Mouse (Mus musculus) kidney, postnatal 0 days (tissue): ENCODE results near the gene Calm1. TPM values are rescaled to one million over a fixed set of nuclear protein-coding genes. Genes with fewer than 3 reads are reported as not detected.
A peak's percentile ranks its signal among the peaks of the same experiment; 100 is the strongest.

Experiments used
- ATAC-seq: fragments of 200-750 bp; cut with Nextera tagmentation; replicated peaks from 2 replicates; pipeline ENCODE4 v1.8.0; 2017; ENCODE audit warnings: low read depth, moderate number of reproducible peaks, moderate TSS enrichment, moderate library complexity; ENCODE audit not compliant: low FRiP score
- DNase-seq: peaks from one replicate; pipeline ENCODE4 v3.0.0-alpha.2; 2016; ENCODE audit warnings: low spot score
- H3K27ac ChIP-seq: fragments of 300-500 bp; sonication (generic); 2 replicates; pipeline ENCODE4 v1.5.1; 2014; ENCODE audit warnings: mild to moderate bottlenecking
- H3K27me3 ChIP-seq: fragments of 300-500 bp; sonication (generic); 2 replicates; pipeline ENCODE4 v1.6.1; 2014; ENCODE audit warnings: low read length, mixed read lengths; ENCODE audit not compliant: insufficient read depth
- H3K36me3 ChIP-seq: fragments of 300-500 bp; sonication (generic); 2 replicates; pipeline ENCODE4 v1.6.1; 2014; ENCODE audit warnings: low read length, mixed read lengths; ENCODE audit not compliant: insufficient read depth
- H3K4me1 ChIP-seq: fragments of 300-500 bp; sonication (generic); replicated peaks from 2 replicates; pipeline ENCODE4 v1.6.1; 2014; ENCODE audit warnings: antibody characterized with exemption, low read length, mixed read lengths; ENCODE audit not compliant: insufficient read depth
- H3K4me2 ChIP-seq: fragments of 300-500 bp; sonication (generic); 2 replicates; pipeline ENCODE4 v1.6.1; 2014; ENCODE audit warnings: mild to moderate bottlenecking, low read length, moderate library complexity, mixed read lengths
- H3K4me3 ChIP-seq: fragments of 300-500 bp; sonication (generic); replicated peaks from 2 replicates; pipeline ENCODE4 v1.5.1; 2014; ENCODE audit warnings: low read depth, low read length
- H3K9ac ChIP-seq: fragments of 300-500 bp; sonication (generic); 2 replicates; pipeline ENCODE4 v1.6.1; 2014; ENCODE audit warnings: low read depth, low read length
- H3K9me3 ChIP-seq: fragments of 300-500 bp; sonication (generic); replicated peaks from 2 replicates; pipeline ENCODE4 v1.6.1; 2016; ENCODE audit warnings: low read length, inconsistent platforms, mixed read lengths
- CTCF ChIP-seq: IDR thresholded peaks from 2 replicates; pipeline ENCODE4 v1.5.1; 2016; ENCODE audit warnings: antibody characterized with exemption, low read depth, mild to moderate bottlenecking, moderate library complexity
- WGBS: fragments of 180-500 bp; shearing (Covaris S2); extraction: QIAGEN DNeasy Blood & Tissue Kit; methylation state at CpG from one replicate; pipeline ENCODE4 v1.1.7; 2014; 5-methylcytosine and 5-hydroxymethylcytosine counted together
- polyA plus RNA-seq: library from polyadenylated mRNA; unstranded; fragments of >200 nt; fragmentation: Nextera tagmentation; extraction: Ambion mirVana; gene quantifications from 2 replicates; pipeline ENCODE4 v1.2.1, GENCODE M21; 2015

The Calm1 gene
- polyA plus RNA-seq, 1 experiment from 2014 or later = 1,372 TPM

GRCm38 (mm10) chr12:100239404-100239803, 40.2 kb downstream of the Calm1 start:
- Histone ChIP-seq H3K9me3 (no peaks in the 10 kb centered on the region), H3K27me3 (no peaks in the 10 kb centered on the region), H3K4me3 (no peak overlapping the region), H3K4me2 (no peak overlapping the region), H3K4me1 (no peaks in the 10 kb centered on the region), H3K27ac (no peak overlapping the region), H3K9ac (no peak overlapping the region), H3K36me3 (no peaks in the 10 kb centered on the region)
- ATAC-seq = no peak
- TF ChIP-seq CTCF = no peak
- DNase-seq = no peak
- 78% methylated on average over 7 of the region's 7 CpGs for WGBS

- H3K36me3 ChIP-seq = no peaks in the 10 kb centered on the region
- 44% methylated on average over 6 of the region's 6 CpGs for WGBS
Observed at GRCm38 (mm10) chr12:100239807-100240206, 40.6 kb downstream of the Calm1 start.

GRCm38 (mm10) chr12:100241911-100242796, 42.9 kb downstream of the Calm1 start:
- Histone ChIP-seq H3K4me1 (no peaks in the 10 kb centered on the region), H3K9ac (no peak overlapping the region), H3K9me3 (no peaks in the 10 kb centered on the region), H3K36me3 (no peaks in the 10 kb centered on the region), H3K27me3 (no peaks in the 10 kb centered on the region), H3K4me3 (no peak overlapping the region), H3K4me2 (peak overlapping the region; percentile 43), H3K27ac (no peak overlapping the region)
- peak; percentile 85 for ATAC-seq
- 10% methylated on average over 22 of the region's 22 CpGs for WGBS
- no peak for TF ChIP-seq CTCF
- DNase-seq = peak; percentile 85

More at GRCm38 (mm10) chr12:100239807-100240206, 40.6 kb downstream of the Calm1 start:
- TF ChIP-seq CTCF = no peak
- Histone ChIP-seq H3K27me3 (no peaks in the 10 kb centered on the region), H3K4me3 (no peak overlapping the region), H3K4me1 (no peaks in the 10 kb centered on the region), H3K9ac (no peak overlapping the region), H3K9me3 (no peaks in the 10 kb centered on the region), H3K27ac (no peak overlapping the region), H3K4me2 (no peak overlapping the region)
- no peak for DNase-seq
- no peak for ATAC-seq

GRCm38 (mm10) chr12:100244580-100244979, 45.3 kb downstream of the Calm1 start:
- no peaks in the 10 kb centered on the region for H3K9me3 ChIP-seq
- no peak overlapping the region for H3K9ac ChIP-seq
- no peaks in the 10 kb centered on the region for H3K27me3 ChIP-seq
- no peak overlapping the region for H3K4me2 ChIP-seq
- no peaks in the 10 kb centered on the region for H3K36me3 ChIP-seq
- H3K27ac ChIP-seq = no peak overlapping the region
- WGBS = 60% methylated on average over 5 of the region's 5 CpGs
- H3K4me1 ChIP-seq = no peaks in the 10 kb centered on the region
- no peak for TF ChIP-seq CTCF
- ATAC-seq = no peak
- no peak overlapping the region for H3K4me3 ChIP-seq
- no peak for DNase-seq

GRCm38 (mm10) chr12:100249170-100249569, 49.9 kb downstream of the Calm1 start:
- Histone ChIP-seq H3K27ac (no peak overlapping the region), H3K27me3 (no peaks in the 10 kb centered on the region), H3K9me3 (no peaks in the 10 kb centered on the region), H3K4me2 (no peak overlapping the region), H3K4me3 (no peak overlapping the region), H3K36me3 (no peaks in the 10 kb centered on the region), H3K9ac (no peak overlapping the region), H3K4me1 (no peaks in the 10 kb centered on the region)
- ATAC-seq (no peak), DNase-seq (no peak)
- no peak for TF ChIP-seq CTCF
- WGBS = 84% methylated on average over 7 of the region's 7 CpGs

GRCm38 (mm10) chr12:100254471-100254870, 55.2 kb downstream of the Calm1 start:
- 77% methylated on average over 4 of the region's 4 CpGs for WGBS
- H3K27ac ChIP-seq = no peak overlapping the region
- H3K4me3 ChIP-seq = no peak overlapping the region
- no peaks in the 10 kb centered on the region for H3K4me1 ChIP-seq
- no peak for DNase-seq
- no peaks in the 10 kb centered on the region for H3K27me3 ChIP-seq
- no peaks in the 10 kb centered on the region for H3K9me3 ChIP-seq
- no peaks in the 10 kb centered on the region for H3K36me3 ChIP-seq
- no peak for TF ChIP-seq CTCF
- H3K9ac ChIP-seq = no peak overlapping the region
- ATAC-seq = no peak
- no peak overlapping the region for H3K4me2 ChIP-seq
